Comparison of ENCODE assay signal across 30 mouse cellular contexts in genomic region chr2:43469161-43469560, GRCm38 (mm10).
"Had no signal": no experiment of that assay in that cellular context is flagged by ENCODE, and none has a peak within 500 bp of the region (broad histone marks: within the 10 kb centered on the region; RNA-seq: fewer than 3 reads in every experiment).

No protein-coding gene starts in this region.

- H3K4me3 ChIP-seq: heart, embryonic 10.5 days; heart, embryonic 12.5 days; heart, embryonic 13.5 days; heart, embryonic 15.5 days; hindbrain, embryonic 10.5 days; hindbrain, embryonic 12.5 days; hindbrain, embryonic 13.5 days; hindbrain, embryonic 15.5 days; intestine, embryonic 15.5 days; kidney, embryonic 15.5 days; layer of hippocampus, adult 2 months had no signal

- H3K36me3 ChIP-seq: heart, embryonic 10.5 days; heart, embryonic 12.5 days; heart, embryonic 13.5 days; heart, embryonic 15.5 days; hindbrain, embryonic 10.5 days; hindbrain, embryonic 12.5 days; hindbrain, embryonic 13.5 days; hindbrain, embryonic 15.5 days; intestine, embryonic 15.5 days; kidney, embryonic 15.5 days had no signal

- DNase-seq: heart, postnatal 10 days; heart, postnatal 14 days; heart, postnatal 36 days; heart, postnatal 4 days; kidney, adult 11 months; kidney, adult 18-20 months; kidney, adult 2 months; kidney, adult 8-10 months; kidney, adult 9 months; kidney, postnatal 10 days; kidney, postnatal 14 days; kidney, postnatal 25 days; kidney, postnatal 36 days; kidney, postnatal 4 days; layer of hippocampus, adult 9-11 months; layer of hippocampus, postnatal 36 days had no signal

- H3K4me1 ChIP-seq: heart, embryonic 10.5 days; heart, embryonic 12.5 days; heart, embryonic 13.5 days; heart, embryonic 15.5 days; hindbrain, embryonic 10.5 days; hindbrain, embryonic 12.5 days; hindbrain, embryonic 13.5 days; hindbrain, embryonic 15.5 days; intestine, embryonic 15.5 days; kidney, embryonic 15.5 days had no signal

- H3K9ac ChIP-seq: heart, embryonic 12.5 days; heart, embryonic 13.5 days; heart, embryonic 15.5 days; hindbrain, embryonic 12.5 days; hindbrain, embryonic 13.5 days; hindbrain, embryonic 14.5 days; hindbrain, embryonic 15.5 days; intestine, embryonic 15.5 days; kidney, embryonic 15.5 days had no signal

- H3K27ac ChIP-seq: heart, embryonic 10.5 days; heart, embryonic 13.5 days; heart, embryonic 15.5 days; hindbrain, embryonic 10.5 days; hindbrain, embryonic 12.5 days; hindbrain, embryonic 13.5 days; hindbrain, embryonic 14.5 days; hindbrain, embryonic 15.5 days; hindbrain, postnatal 0 days; intestine, embryonic 15.5 days; kidney, embryonic 15.5 days; kidney, postnatal 0 days; layer of hippocampus, adult 2 months had no signal

- H3K27me3 ChIP-seq: heart, embryonic 12.5 days; heart, embryonic 13.5 days; heart, embryonic 15.5 days; hindbrain, embryonic 12.5 days; hindbrain, embryonic 13.5 days; hindbrain, embryonic 15.5 days; intestine, embryonic 15.5 days; kidney, embryonic 15.5 days had no signal
